Mouse (Mus musculus): Measurements from ENCODE around the gene Mapkap1.

Gene Mapkap1

DNA sequence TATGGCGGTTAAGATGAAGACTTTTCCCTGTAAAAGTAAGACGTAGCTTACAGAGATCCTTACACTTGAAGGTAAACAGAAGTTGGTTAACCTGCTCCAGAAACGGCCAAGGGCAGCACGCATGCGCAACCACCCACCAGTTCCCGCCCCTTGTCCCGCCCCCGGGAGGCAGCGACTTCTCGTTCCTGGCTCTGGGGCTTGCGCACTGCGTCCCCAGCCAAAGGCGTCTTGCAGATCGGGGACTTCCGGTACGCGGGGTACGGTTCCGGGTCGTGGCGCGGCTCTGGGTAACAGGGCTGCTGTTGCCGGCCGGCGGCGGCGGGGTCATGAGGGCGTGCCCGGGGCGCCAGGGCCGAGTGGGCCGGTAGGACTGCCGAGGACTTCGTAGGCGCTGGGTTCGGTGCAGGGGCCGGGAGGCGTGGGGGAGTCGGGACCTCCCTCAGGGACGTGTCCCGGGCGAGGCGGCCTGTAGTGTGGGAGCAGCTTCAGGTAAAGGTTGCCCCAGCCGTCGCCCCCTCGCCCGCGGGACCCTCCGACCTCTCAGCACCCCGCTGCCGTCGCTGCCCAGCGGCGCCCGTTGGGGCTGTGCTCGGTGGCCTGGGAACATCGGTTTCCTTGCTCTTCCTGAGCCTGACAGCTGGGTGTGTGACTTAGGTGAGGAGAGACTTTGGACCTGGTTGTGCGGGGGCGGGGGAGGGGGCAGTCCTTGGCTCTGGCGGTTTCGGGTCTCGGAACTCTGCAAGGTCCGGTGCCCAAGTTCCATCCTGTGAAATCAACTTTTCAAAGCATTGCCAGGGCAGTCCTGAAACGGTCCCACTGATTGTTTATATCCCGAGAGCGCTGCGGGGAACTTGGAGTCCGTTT lies at the start of gene Mapkap1:
Mapkap1 (plus strand) TSS at position 171 of the 864 bp plus-strand sequence.
- peak; percentile 97 for DNase-seq (ENCODE audit: low spot score)

DNA sequence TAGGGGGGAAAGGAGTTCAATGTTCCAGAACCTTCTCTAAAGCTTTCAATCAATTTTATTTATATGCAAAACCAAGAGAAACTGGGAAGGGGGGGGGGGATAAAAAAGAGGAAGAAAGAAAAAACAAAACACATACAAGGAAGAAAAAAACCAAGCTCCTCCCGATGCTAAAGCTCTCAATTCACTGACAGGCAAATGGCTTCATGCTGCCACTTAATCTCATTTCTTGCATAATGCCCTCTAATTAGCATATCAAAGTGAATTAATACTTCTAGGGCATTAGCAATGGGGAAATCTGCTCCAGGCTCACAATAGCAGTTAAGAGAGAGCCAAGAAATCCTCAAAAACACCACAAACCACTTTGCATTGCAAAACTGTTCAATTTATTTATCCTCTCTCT lies 42.9 kb upstream of the Mapkap1 start:
- no peak for DNase-seq (ENCODE audit: low spot score)

DNA sequence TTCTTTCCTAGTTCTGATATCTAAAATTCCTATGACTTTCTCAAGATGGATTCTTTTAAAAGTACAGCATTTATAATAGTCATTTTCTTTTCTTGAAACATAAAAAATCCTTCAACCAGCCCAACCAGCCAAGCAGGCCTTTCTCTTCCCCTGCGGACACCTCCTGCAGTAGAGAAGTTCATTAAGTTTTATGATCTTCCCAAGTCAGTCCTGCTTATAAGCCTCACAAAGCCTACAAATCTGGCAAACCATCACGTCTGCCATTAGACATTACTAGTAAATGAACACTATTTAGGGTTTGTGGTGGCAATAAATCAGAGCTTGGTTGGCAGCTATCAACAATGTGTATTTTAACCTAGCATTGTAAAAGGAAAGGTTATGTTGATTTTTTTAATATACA lies 39.5 kb upstream of the Mapkap1 start:
- DNase-seq (ENCODE audit: low spot score), result no peak

DNA sequence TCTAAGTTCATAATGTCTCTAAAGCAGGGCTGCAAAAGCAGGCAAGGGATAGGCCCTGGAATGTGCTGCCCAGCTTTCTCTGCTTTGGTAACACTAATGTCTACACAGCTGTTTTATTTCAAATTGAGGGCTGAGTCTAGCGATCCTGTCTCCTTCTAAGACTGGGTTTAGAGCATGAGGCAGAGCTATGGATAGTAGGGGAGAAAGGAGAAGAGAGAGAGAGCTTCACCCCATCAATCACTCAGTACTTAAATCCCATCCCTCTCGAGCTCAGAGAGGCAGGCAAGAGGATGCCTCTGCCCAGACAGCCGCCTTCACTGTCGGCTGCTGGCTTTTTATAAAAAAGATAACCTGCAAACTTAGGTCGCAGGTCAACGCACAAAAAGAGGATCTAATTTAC lies 38.2 kb upstream of the Mapkap1 start:
- DNase-seq (ENCODE audit: low spot score), result no peak

DNA sequence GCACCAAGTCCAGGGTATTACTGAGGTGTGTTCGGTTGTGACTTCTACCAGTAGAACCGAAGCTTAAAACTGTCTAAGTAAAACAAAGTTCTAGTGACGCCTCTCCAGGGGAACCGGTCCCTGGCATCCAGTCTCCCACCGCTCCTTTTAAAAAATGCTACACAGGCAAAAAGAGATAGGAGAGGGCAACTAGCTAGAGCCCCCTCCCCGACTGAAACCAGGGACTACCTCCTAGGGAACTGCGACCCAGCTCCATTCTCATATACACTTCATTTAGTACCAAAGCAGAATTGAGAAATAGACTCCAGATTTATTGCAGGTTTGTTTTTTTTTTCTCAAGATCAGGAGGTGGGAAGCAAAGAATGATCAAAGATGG lies 36.2 kb upstream of the Mapkap1 start:
- no peak for DNase-seq (ENCODE audit: low spot score)

DNA sequence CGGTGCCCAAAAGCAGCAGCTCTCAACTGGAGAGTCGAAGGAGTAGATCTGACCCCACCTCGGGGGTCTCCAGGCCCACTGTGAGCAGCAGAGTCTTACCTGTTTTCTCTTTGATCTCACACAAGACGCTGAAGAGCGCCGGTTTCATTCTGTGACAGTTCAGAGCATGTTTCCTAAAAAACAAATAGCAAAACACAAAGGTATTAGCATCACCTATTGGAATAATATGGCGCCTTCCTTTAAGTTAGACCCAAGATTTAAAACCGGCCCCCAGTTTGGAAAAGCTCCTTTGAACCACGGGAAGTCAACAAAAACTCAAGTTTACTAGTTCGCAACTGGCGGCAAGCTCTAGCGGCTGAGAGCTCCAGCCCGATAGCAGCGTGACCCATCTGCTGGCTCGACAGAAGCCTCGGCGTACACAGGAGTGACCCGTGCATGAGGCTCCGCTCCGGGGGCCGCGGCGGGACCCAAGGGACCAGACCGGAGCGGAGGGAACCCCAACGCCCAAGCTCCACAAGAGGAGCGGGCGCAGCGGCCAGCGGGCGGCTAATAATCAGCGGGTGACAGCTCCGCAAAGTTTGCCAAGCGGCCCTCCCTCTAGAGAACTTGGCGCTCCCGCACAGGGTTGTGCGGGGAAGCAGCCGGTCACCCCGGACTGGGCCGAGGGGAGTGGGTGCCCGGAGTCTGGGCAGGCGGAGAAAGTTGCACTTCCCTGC lies 35.7 kb upstream of the Mapkap1 start:
- no peak for DNase-seq (ENCODE audit: low spot score)

DNA sequence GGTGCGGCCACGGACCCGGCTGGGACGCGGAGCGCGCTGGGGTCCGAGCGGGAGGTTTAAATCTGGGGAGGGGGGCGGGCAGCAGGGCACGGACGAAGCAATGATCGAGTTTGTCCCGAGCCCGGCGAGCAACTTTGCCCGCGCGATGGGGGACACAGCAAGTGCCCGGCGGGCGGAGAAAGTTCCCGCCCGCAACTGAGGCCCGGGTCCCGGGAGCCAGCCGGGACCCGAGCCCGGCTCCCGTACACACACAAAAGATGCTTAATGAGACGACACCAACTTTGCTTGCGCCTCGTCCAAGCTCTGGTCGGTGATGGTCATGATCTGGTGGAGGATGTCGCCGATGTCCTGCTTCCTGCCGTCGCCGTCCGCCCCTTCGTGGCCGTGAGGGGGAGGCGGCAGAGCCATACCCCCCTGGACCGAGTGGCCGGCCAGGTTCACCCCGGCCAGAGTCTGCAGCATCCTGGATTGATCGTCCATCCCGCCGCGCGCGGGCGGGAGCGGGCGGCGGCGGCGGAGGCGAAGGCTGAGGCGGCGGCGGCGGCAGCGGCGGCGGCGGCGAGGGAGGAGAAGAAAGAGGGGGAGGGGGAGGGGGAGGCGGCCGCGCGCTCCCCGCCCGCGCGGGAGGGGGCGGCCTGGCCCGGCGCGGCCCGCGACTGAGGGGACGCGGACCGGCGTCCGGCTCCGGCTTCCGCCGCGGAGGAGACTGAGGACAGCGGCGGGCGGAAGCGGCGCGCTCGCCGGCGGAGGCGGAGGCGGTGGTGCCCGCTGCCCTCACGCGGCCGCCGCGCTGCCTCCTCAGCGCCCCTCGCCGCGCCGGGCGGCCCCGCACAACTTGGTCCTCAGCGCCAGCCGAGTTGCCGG lies 34.9 kb upstream of the Mapkap1 start:
- DNase-seq (ENCODE audit: low spot score), result peak; percentile 11

DNA sequence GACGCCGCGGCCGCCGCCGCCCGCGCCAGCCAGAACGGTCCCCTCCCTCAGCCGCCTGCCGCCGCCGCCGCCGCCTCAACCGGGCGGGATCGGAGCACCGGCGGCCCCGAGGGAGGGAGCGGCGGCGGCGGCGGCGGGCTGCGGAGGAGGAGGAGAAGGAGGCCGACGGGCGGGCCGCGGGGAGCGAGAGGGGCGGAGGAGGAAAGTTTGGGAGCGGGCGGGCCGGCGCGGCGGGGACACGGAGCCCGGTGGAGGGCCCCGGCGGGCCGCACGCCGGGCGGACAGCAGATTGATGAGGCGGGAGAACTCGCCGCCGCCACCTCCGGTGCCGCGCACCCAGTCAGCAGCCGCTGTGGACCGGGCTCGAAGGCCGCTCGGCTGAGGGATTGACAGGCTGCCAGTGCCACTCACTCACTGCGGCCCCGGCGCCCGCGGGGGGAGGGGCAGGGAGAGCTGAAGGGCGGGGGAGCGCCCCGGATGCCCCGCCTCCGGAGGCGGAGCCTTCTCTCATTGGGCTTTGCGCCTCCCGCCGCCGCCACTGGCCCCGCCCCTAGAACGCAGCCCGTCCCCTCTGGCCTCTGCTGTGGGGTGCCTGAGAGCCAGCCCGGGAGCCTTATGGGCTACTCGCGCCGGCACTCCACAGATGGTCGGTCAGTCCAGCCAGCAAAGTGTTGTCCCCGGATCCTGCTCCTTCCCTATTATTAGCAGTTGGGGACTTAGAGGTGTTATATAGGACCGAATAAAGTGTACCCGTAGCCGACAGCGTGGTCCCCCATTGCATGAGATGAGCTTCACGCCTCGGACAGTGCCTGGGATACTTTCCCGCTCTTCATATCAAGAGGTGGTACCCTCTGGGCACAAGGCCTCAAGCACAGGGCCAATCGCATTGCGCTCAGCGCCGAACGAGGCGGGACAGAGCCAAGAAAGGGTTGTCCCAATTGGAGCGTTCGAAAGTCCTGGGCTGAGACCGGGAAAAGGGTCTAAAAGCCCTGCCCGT lies 34.0 kb upstream of the Mapkap1 start, which contains the start of gene Pbx3:
Pbx3 (minus strand) TSS at position 838 of the 997 bp plus-strand sequence.
- peak; percentile 95 for DNase-seq (ENCODE audit: low spot score)

DNA sequence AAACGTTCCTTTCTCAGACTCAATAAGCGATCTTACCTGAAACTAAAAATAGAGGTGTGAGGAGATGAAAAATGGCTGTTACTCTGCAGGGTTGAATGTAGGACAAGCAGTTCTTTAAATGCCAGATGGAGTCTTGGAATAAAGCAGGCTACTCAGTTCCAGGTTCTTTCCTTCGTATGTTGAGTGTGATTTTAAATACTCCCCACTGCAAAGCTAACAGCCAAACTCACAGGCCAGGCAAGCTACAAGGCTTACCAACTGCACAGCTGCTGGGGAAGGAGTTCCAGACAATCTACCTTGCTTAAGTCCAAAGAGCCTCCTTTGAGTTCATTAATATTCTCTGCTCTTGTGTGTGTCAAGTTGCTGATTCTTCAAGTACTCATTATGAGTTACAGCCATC lies 32.7 kb upstream of the Mapkap1 start:
- DNase-seq (ENCODE audit: low spot score), result peak; percentile 22

DNA sequence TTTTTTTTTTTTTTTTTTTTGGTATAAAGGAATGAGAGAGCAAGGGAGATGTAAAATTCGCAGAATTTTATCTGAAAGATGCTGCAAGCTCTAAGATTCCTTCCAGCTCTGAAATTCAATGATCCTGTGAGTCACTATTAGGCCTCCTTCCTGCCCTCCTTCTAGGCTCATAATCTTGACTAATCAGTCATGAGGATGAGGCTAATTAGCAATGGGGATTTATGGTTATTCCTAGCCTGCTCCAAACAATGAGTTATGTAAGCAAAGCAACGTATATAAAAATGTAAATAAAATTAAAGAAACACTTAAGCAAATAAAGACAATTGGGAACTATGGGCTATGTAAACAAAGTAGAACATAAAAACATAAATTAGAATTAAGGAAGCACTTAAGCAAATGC lies 32.2 kb upstream of the Mapkap1 start:
- DNase-seq (ENCODE audit: low spot score), result no peak

DNA sequence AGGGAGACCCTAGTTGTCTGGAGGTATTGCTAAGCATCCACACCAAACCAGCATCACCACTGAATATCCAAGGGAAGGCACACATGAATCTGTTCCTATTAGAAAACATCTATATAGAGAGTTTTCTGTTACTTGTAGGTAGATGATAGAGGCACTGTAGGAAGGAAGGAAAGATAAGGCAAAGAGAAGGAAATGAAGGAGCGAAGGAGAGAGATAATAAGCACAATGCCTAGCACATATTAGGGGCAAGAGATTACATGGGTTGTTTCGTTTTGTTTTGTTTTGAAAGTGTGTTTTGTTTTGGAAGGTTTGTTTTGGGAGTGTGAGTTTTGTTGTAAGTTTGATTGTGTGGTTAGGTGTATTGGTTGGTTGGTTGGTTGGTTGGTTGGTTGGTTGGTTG lies 27.6 kb upstream of the Mapkap1 start:
- DNase-seq (ENCODE audit: low spot score), result no peak

DNA sequence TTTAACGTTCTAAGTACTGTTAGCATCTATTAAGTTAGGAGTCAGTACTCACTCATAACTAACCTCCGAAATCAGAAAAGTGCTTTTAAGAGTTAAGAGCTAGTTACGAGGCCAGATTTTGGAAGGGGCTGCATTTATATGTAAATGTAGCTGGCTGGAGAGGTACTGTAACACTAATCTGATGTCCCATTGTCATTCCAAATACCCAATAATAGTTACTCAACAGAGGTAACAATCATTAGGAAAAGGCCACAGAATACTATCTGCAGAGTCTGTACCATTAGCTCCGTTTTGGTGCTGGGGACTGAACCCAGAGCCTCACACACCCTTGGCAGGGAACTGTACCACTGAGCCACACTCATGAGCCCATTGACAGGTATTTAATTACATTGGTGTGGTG lies 7.0 kb upstream of the Mapkap1 start:
- no peak for DNase-seq (ENCODE audit: low spot score)

DNA sequence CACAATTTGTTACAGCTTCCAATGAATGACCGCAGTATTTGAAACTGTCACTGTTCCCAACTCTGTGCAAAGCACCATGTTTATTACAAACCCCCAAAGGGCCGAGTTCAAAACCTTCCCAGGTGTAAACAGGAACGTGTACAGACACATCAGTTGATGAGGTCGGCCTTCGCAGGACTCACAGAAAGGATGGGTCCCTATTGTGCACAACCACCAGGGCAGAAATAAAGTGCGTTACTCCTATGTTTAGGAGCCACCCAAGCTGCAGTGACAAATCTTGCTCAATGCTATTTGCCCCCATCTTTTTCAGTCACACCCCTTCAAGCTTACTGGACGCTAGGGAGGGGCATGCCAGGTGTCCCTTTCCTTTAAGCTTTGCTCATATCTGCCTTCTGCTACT lies 1.0 kb downstream of the Mapkap1 start:
- no peak for DNase-seq (ENCODE audit: low spot score)

DNA sequence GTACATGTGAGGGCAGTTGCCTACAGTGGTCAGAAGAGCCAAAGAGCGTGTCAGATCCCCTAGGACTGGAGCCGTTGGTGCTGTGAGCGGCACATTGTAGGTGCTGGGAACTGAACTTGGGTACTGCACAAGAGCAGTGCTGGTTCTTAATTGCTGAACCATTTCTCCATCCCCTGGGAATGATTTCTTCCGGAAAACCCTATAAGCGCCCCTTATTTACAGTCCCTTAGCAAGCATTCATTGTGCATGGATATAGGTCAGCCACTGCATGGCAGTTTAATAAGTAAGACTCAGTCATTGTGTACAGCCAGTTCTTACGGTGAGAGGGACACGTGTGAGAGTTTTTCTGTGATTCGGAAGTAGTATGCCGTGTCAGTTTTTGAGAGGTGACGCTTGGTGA lies 1.8 kb downstream of the Mapkap1 start:
- DNase-seq (ENCODE audit: low spot score), result no peak

DNA sequence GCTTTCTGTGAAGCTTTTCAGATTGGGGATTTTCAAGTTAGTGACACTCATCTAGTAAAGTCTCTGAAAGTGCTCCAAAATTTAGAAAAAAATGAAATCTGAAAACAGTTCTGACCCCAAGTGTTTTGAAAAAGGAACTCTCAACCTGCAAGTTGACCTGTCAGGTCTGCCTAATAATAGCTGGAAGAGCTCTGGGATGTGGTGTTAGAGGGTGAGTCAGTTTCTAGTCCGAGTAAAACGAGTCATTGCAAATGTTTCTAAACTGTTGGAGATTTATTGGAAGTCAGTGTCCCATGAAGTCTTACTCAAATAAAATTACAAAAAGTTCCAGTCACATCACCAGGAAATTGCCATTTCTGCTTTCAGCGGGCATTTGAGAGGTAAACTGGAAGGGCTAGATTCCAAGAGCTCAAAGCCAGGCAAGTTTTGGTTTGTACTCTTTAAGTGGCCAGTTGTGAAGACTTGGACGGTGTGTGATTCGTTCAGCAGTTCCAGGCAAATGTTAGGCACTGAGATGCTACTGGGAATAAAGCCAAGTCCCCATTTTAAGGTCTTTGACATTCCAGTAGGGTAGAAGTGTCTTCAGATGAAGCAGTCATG lies 3.3 kb downstream of the Mapkap1 start:
- DNase-seq (ENCODE audit: low spot score), result no peak

DNA sequence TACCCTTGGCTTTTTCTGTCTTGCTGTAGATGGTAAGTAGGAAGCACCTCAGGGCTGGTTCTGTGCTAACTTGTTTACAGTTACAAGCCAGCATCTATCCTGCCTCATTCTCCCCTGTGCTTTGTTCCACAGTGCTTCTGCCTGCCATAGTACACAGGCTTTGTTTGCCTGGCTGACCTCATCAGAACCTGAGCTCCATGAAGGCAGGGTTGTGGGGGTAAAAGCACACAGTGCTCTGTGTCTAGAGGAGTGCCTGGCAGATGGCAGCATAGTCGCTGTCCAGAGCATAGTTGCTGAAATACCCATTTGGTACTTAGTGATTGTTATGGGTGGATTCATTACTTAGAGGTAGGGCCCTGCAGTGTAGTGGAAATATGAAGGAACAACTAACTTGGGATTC lies 13.7 kb downstream of the Mapkap1 start:
- DNase-seq (ENCODE audit: low spot score), result no peak

DNA sequence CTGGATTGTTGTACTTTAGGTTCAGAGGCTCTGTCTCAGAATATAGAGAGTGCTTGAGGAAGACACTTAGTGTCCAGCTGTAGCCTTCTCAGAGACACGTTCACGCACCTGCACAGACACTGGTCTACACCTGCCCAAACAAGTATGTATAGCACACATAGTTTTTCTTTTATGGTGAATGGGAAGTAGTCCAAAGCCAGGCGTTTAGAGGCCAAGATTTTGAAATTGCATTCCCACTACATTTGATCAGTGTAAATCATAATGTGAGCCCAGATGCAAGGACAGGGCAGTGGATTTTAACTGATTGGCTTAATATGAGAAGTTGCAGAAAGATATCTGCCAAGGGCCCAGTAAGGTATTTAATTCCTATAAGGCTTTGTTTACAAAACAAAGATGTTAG lies 17.6 kb downstream of the Mapkap1 start:
- DNase-seq (ENCODE audit: low spot score), result no peak

DNA sequence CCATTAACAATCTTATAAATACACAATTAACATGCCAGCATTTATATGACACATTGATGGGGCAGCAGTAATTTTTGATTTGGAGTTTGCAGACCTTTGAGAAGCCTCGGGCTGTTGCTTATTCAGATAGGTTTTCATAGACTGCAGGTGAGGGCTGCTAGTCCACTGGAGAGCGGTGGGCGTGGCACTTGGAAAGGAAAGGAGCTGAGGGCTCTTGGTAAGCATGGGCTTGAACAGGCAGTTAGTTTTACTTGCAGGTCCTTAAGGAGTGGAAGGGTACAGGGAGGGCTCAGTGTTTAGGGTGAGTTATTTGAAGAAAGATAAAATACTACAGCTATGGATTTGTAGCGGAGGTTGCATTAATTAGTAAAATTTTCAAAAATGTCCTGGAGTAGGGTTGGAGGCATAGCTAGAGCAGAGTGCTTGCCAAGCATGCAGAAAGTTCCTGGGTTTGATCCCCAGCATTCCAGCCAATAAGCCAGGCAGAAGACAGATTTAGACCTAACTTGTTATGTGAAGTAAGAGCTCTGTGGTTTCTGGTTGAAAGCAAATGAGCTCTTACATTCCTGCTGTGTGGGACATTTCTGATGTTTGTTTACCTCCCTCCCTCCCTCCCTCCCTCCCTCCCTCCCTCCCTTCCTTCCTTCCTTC lies 19.1 kb downstream of the Mapkap1 start:
- DNase-seq (ENCODE audit: low spot score), result no peak

DNA sequence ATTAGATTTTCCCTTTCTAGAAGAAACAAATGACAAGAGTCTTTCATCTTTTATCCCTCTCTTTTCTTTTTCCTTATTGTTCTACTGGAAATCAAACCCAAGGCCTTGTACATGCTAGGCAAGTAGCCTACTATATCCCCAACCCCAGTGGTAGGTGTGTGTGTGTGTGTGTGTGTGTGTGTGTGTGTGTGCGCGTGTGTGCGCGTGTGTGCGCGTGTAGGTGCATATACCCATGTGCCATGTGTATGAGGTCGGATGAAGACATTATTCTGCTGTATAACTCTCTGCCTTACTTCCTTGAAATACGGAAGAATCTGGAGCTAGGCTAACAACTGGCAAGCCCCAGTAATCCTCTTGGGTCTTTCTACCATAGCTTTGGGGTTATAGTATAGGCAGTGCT lies 24.1 kb downstream of the Mapkap1 start:
- DNase-seq (ENCODE audit: low spot score), result no peak

DNA sequence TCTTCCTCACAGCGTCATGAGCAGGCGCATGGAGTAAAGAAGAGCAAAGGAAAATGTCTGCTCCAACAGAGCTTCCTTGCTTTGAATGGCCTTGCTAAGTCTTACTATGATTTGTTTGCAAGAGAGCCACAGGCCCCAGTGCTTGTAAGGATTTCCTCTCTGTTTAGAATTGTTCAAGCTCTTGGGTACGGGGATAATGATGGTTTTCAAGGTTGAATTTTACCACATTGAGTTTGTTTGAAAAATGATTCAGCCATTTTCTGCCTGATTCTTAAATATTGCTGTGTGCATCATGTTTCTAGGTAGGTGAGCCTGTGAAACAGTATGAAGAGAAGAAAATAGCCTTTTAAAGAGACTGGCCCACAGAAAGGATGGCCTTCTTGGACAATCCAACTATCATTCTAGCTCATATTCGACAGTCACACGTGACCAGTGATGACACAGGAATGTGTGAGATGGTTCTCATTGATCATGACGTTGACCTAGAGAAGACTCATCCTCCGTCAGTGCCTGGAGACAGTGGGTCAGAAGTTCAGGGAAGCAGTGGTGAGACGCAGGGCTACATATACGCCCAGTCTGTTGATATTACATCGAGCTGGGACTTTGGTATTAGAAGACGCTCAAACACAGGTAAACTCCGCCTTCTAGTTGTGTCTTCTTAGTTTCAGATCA lies 25.3 kb downstream of the Mapkap1 start:
- DNase-seq (ENCODE audit: low spot score), result no peak
